Mouse (Mus musculus): Measurements from ENCODE around the gene Trim14. TPM values are rescaled to one million over a fixed set of nuclear protein-coding genes. Genes with fewer than 3 reads are reported as not detected.
A peak's percentile ranks its signal among the peaks of the same experiment; 100 is the strongest.

Gene Trim14
- polyA plus RNA-seq, 1 experiment = 1.00 TPM

DNA sequence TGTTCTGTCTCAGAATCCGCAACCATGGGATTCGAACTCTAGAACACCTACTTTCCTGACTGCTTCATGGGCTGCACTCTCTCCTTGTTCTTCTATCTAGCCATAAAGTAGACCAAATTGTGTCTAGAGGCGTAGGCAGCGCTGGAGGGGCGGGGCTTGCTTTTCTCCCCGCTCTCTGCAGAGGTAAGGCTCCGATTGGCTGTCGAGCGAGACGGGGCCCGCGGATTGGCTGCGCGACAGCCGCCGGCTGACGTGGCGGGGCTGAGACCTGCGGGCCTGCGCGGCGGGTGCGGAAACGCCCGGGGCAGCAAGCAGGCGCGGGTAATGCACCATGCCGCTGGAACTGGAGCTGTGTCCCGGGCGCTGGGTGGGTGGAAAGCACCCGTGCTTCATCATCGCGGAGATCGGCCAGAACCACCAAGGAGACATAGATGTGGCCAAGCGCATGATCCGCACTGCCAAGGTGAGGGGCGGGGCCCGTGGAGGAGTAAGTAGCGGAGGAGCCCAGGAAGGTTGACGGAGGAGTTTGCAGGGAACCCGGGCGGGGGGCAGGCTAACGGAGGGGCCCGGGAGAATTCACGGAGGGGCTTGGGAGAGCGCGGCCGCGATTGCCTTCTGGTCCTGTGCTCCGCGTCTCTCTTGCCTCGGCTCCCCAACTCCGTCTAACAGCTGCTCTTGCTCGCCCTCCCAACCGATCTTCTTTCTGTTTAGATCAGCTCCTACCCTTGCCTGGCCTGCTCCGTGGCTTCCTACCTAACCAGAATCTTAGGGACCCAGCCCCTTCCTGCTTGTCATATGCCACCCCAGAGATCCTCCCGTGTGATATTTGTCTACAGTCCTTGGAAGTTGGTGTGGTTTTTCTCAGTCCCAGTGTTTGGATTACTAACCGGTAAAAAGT, 46.7 kb downstream of the Trim14 start, which contains the start of gene Nans:
TSS of gene Nans (plus strand) at position 221 of the 898 bp plus-strand sequence.
- peak; percentile 90 to 95 for DNase-seq (ENCODE audit: extremely low spot score in 1 of 2, low spot score in 1 of 2)

DNA sequence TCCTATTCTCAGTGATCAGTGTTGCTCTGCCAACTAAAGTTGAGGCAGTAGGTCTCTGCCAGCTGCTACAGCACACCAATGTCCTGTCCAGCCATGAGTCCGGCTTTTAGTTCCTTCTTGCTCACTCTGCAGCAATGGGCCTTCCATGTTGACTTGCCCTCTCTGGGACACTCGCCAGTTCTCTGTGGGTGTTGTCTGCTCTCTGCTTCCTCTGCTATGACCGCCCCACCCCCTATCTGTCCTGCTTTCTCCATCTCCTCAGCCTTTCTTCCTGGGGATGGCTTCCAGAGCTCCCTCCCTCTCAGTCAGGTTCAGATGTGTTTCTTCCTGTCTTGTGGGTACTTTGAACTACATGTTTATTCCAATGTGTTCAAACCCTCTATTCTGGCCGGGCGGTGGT, 48.6 kb downstream of the Trim14 start:
- DNase-seq (ENCODE audit: extremely low spot score in 1 of 2, low spot score in 1 of 2) = peak in 1 of 2 experiments; percentile 25

DNA sequence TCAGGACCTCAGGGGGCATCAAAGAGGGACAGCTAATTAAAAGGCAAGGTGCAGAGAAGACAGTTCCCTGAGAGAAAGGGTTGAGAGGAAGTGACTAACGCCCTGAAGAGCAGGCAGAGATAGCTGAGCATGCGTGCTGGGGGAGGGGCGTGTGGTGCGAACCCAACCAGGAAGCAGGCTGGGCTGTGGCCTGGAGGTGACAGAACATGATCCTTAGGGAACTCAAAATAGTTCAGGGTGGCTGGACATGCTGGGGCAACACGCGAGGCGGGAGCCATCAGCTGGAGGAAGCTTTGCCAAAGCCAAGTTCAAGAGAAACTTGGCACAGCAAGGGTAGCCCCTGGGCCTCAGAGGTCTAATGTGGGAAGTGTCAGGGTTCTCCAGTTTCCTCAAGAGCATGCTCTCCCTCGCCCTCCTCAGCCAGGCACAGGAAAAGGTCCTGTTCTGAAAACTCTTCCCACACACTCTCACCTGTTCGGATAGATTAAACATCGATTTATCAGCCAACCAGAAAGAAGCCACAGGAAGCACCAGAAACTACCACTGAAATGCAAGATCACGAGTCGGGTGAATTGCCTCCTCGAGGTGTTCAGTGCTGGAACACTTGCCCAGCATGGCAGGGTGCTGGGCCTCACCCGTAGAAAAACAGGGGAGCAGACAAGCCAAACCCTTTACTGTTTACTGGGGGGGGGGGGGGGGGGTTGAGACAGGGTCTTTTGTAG, 50.1 kb downstream of the Trim14 start:
- peak in 1 of 2 experiments; percentile 26 for DNase-seq (ENCODE audit: extremely low spot score in 1 of 2, low spot score in 1 of 2)

DNA sequence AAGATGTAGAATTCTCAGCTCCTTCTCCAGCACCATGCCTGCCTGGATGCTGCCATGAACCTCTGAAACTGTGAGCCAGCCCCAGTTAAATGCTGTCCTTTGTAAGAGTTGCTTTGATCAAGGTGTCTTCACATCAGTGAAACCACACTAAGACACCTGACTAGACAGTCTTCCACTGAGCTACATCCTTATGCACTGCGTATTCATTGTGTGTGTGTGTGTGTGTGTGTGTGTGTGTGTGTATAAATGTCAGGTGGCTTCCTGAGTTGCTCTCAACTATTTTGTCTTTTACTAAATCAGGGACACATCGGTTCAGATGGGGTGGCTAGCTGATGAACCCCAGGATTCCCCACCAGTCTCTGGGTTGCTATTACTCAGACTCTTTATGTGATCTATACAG, 56.9 kb downstream of the Trim14 start:
- no peak for DNase-seq (ENCODE audit: extremely low spot score in 1 of 2, low spot score in 1 of 2)

DNA sequence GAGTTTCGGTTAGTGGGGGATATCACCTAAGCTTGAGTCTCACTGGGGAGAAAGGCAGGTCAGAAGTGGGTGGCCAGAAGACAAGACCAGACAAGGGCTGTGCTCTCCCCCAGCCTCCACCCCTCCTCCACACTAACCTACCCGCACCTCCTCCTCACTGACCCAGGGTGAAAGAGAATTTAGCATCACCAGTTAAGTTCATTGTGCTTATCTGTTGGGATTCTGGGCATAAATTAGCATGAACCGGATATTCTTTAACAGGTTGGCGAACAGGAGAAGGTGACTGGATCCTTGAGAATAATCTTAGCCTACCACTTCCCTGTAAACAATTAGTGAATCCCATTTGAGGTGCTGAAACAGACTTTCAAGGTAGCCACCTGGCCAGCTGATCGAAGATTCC, 60.8 kb downstream of the Trim14 start:
- DNase-seq (ENCODE audit: extremely low spot score in 1 of 2, low spot score in 1 of 2) = no peak

DNA sequence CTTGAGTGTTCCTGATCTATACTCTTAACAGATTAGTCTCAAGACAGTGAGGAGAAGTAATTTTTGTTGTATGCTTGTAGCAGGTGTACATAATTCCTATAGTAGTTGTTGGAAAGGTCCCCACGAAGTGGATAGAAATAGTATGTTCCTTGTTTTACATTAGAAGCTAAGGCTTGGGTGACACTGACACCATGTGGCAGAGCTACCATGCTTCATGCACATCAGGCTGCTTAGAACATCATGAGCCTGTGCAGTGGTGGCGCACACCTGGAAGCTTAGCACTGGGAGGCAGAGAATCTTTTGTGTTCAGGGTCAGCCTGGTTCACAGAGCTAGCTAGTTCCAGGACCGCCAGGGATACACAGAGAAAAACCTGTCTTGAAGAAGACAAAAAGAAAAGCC, 70.2 kb downstream of the Trim14 start:
- no peak for DNase-seq (ENCODE audit: extremely low spot score in 1 of 2, low spot score in 1 of 2)

DNA sequence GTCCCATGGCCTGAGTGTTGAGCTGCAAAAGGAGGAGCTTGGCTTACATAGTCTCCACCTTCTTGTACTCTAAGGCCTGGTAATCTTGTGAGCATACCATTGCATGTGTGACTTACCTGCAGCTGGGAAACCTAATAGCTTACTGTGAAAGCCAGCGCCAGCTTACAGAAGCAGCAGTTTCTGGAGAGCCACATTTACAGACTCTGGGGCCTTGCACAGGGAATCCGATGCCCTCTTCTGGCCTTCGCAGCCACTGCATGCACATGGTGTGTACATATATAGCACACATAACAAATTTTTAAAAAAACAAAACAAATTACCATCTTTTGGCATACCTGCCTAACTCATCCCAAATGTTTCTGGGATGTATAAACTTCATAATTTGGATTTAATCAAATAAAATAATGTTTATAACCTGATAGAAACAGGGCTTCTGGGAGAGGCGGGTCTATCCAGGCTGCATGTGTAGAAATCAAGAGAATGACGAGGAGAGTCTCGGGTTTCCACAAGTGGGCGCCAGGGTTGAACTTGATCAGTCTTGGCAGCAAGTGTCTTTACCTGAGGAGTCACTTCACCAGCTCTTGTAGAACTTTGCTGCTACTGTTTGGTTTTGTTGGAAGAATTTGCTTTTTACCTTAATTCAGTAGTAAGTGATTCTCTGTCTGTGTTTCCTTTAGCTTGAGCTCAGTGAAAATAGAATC, 72.7 kb downstream of the Trim14 start:
- peak in 1 of 2 experiments; percentile 19 for DNase-seq (ENCODE audit: extremely low spot score in 1 of 2, low spot score in 1 of 2)

DNA sequence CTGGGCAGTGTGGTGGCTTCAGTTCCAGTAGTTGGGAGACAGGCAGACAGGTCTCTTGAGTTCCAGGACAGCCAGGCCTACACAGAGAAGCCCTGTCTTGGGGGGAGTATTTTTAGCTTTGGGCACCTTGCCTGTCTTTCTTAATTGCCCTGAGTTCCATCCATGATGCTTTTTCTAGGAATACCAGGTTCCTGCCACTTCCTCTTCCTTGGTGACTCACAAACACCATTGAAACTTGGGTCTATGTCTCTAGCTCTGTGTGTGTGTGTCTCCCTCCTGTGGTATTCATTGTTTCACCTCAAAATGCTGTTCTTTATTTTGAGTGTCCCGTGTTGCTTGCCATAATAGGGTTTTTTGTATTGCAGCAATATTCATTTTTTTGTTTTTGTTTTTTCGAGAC, 77.5 kb downstream of the Trim14 start:
- DNase-seq (ENCODE audit: extremely low spot score in 1 of 2, low spot score in 1 of 2) = no peak

DNA sequence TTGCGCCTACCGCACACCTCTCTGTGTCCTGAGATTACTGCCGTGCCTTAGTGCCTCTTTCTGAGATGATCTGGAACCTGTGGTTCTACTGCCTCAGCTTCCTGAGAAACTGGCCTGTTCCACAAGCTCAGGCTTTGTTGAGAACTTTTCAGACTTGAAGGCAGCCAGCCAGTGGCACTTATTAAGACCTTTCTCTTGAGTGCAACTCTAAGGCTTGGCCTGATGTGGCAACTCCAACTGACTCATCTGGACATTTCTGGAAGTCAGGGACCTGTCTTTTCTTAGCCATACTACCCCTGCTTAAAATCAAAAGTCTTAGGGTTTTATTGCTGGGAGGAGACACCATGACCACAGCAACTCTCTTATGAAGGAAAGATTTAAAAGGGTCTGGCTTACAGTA, 78.8 kb downstream of the Trim14 start:
- no peak for DNase-seq (ENCODE audit: extremely low spot score in 1 of 2, low spot score in 1 of 2)

DNA sequence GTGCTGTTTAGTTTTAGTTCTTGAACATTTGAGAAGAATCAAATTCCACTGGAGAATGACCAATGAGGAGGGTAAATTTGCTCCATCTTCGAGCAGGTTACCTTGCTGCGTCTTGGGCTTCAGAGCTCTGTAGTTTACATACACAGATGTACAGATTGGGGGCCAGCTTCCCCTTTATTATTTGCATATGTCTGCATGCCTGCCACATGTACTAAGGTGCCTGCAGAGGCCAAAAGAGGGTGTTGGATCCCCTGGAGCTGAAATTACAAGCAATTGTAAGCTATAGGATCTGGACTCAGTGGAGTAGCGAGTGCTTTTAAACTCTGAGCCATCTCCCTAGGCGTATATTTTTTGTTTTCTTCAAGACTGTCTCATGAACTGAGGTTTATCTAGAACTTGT, 79.2 kb downstream of the Trim14 start:
- no peak for DNase-seq (ENCODE audit: extremely low spot score in 1 of 2, low spot score in 1 of 2)

DNA sequence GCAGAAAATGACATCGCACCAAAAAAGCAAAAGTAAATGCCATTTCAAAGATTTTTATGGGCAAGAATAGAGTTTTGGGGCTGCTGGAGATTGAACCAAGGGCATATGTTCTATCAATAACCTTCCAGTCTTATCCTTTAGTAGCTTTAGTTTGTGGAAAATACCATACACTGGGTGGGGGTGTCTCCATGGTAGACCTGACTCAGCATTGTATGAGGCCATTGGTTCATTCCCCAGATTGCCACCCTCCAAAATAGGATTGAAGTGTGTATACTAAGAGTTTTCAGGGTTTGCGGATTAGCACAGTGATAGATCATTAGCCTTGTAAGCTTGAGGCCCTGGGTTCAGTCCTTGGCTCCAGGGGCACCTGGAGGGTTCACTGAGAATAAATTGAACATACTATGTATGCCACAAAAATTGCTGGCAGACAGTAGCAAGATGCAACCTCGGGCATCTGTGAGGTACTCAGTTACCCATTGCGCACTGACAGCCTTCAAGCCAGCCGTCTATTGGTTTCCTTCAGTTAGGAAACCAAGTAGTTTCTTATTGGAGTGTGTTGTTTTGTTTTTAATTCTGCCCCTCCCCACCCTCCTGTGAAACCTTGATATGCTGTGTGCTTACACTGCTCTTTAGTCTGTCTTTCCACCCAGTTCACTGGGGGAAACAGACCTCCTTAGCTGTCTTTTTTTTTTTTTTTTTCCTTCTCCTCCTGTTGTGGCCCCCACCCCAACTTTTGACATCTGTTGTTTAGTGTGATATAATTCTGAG, 81.7 kb downstream of the Trim14 start:
- no peak for DNase-seq (ENCODE audit: extremely low spot score in 1 of 2, low spot score in 1 of 2)

DNA sequence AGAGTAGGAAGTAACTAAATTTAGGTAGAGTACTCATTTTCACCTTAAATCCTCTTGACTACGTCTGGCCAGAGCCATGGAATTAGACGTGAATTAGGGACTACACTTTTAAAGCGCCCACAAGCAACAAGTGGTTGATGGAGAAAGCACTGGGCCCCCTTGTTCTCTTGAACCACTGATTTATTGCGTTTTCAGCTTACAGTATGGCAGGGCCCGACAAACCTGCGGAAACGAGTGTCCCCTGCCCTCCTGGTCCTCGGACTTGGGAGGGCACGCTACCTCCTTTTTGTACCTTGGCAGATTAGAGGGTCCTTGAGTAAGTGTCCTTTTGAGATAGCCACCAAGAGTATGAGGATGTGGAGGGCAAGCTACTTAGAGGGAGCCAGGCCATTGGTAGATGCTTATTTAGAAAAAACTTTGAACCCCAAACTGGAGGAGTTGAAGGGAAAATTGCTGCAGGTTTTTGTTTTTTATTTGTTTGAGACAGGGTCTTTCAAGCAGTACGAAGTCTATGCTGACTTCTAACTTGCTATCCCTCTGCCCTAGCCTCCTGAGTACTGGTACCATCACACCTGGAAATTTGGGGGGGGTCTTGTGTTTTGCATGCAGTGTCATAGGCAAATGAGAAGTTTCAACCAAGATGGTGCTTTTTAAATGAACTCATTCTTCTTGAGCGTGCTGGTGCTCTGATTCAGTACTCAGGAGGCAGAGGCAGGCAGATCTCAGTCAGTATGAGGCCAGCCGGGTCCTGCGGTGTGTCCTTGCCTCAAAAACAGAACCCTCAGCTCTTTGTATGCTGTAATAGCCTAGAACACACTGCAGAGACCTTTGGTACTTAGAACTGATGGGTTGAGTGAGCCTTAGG, 82.9 kb downstream of the Trim14 start:
- no peak for DNase-seq (ENCODE audit: extremely low spot score in 1 of 2, low spot score in 1 of 2)

DNA sequence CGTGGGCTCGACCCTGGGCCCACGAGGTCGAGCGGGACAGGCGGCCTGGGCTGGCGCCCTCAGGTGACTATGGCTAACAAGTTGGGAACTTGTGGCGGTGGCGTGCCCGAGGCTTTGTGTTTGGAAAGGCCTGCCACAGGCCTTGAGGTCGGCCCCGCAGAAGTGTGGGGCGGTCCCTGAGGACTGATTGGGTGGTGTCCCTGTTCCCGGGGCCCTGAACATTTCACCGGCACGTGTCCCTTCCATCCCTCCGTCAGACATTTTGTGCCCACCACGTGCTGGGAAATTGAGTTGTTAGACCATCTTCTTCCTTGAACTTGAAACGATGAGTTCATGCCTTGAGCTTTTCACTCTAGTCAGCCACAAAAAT, 83.5 kb downstream of the Trim14 start:
- peak in 1 of 2 experiments; percentile 27 for DNase-seq (ENCODE audit: extremely low spot score in 1 of 2, low spot score in 1 of 2)

DNA sequence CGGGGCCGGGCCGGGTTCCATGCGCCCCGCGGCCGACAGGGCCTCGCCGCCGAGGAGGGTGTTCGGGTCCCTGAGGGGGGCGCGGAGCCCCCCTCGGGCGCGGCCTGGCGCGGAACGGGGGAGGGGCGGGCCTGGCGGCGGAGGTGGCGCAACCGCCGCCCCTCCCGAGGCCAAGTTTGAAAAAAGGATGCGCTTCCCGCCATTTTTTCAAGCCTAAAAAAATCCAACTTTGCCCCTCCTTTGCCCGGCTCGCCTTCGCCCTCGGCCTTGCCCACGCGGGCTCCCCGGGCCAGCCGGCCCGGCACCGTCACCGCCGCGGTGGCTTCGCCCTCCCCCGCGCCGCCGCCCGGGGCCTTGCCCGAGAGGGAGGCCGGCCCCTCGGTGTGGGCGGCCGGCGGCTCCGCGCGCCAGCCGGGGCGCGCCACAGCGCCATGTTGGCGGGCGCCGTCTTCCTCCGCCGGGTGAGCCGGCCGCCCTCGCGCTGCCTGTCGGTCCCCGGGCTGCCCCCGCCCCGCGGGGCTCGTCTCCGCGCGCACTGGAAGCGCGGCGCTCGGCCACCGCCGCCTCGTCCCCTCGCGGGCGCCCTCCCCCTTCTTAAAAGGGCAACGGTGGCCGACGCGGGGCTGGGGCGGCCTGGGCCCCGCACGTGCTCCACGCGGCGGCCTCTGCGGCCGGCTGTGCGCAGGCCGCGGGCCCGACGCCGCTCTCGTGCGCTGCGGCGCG, 84.0 kb downstream of the Trim14 start:
- peak in 1 of 2 experiments; percentile 61 for DNase-seq (ENCODE audit: extremely low spot score in 1 of 2, low spot score in 1 of 2)

DNA sequence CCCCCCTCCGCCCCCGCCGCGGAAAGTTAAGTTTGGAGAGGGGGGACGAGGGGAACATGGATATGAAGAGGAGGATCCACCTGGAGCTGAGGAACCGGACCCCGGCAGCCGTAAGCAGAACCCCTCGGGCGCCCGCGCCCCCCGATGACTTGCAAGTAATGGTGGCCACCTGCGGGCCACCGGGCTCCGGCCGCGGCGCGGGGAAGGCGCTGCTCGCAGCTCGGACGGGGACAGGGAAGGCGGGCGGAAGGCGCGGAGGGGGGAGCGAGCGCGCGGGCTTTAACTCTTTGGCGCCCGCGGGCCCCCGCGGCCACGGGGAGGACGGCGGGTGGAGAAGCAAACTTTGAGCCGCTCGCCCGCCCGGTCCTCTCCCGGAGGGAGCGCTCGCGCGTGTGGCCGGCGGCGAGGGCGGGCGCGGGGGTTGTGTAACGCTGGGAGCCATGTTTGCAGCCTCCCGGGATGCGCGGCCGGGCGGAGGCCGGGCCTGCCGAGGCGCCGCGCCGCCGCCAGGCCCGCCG, 84.6 kb downstream of the Trim14 start:
- DNase-seq (ENCODE audit: extremely low spot score in 1 of 2, low spot score in 1 of 2) = peak; percentile 21 to 65

DNA sequence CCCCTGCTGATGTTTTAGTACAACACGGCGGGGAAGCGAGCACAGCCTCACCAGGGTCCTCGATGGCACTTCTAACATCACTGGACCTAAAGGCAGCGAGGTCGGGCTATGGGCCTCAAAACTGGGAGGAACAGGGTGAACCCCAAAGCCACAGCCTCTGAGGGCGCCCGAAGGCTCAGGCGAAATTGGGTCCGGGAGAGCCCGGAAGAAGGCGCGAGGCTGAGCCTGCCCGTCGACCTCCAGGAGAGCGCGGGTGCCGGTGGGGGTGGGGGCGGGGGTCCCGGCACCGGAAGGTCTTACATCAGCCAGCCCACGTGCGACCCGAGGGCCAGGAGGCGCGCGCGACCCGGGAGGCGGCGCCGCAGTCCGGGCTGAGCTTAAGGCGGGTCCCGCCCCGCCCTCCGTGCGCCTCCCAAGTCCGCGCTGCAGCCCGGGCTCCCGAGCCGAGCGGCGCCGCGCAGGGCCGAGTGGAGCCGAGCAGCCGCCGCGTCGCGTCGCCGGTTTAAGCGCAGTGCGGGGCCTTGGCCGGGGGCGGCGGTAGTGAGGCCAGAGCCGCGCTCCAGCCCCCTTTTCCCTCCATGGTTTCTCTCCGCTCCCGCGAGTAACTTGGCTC, 85.3 kb downstream of the Trim14 start, which contains the start of gene Anp32b:
TSS of gene Anp32b (plus strand) at position 384 of the 613 bp plus-strand sequence.
- DNase-seq (ENCODE audit: extremely low spot score in 1 of 2, low spot score in 1 of 2) = peak; percentile 78 to 92

DNA sequence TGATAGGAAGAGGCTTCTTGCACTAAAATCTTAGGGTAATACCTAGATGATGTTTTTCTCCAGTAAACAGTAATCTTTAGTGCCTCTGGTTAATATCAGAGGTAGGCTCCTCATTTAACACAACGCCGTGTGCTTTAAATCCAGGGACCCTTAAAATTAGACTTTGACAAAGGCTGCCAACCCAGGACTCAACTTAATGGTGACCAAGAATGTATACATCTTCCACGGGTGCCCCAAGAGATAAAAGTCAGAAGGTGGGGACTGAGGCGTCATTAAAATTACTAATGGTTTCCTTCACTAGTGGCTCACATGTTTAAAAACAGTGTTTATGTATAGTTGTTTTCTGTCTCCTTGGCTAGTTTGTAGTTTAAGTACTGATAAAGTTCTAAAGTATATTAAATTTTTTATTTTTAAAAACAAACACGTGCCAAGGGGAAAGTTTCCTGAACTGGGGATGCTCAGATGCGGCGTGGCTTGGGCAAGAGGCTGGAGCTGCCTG, 85.9 kb downstream of the Trim14 start:
- DNase-seq (ENCODE audit: extremely low spot score in 1 of 2, low spot score in 1 of 2) = no peak

DNA sequence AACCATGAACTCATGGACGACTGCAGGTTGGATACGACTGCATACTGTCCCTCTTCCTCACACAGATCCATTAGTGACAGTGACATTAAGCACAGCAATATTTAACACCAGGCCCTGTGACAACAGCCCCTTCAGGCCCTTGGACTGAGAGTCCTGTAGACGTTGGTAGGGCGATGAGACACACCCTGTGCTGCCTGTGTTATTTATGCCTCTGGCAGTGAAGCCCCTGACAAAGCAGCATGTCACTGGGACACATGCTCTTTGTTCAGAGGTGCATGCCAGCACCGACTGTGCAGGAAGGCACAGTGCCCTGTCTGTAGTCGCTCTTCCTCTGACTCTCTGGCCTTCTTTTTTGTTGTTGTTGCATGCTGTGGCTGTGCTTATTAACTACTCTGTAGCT, 87.1 kb downstream of the Trim14 start:
- DNase-seq (ENCODE audit: extremely low spot score in 1 of 2, low spot score in 1 of 2) = no peak
